Mouse (Mus musculus) bone marrow macrophage, adult 2 months (primary cell): Measurements from ENCODE around the gene Ntm.

Experiments used
- CTCF ChIP-seq: IDR thresholded peaks from 2 replicates; pipeline ENCODE4 v1.5.1; 2012; ENCODE audit warnings: low read depth, mild to moderate bottlenecking, low read length, moderate library complexity
- POLR2A ChIP-seq: IDR thresholded peaks from 2 replicates; pipeline ENCODE4 v1.6.1; 2012; ENCODE audit warnings: mild to moderate bottlenecking, low read depth, low read length, borderline replicate concordance

- TF ChIP-seq POLR2A: no peak
- no peak for TF ChIP-seq CTCF
These were observed 826.9 kb downstream of the Ntm start for GRCm38 (mm10) chr9:29136039-29136438.
